Mouse (Mus musculus) ES-E14 (cell line): ENCODE results near the gene Epb41l5. TPM values are rescaled to one million over a fixed set of nuclear protein-coding genes. Genes with fewer than 3 reads are reported as not detected.

Source experiments
- DNase-seq: peaks from one replicate; pipeline ENCODE4 v3.0.0-alpha.2; 2013; ENCODE audit warnings: low read depth, low spot score
- H3K27ac ChIP-seq: 2 replicates; pipeline ENCODE4 v1.5.1; 2012; ENCODE audit warnings: low read depth, mild to moderate bottlenecking, low read length, moderate library complexity, mixed read lengths; ENCODE audit not compliant: poor library complexity, insufficient read depth, severe bottlenecking
- H3K36me3 ChIP-seq: 2 replicates; pipeline ENCODE4 v1.6.1; 2012; ENCODE audit warnings: mild to moderate bottlenecking, low read length, moderate library complexity, mixed read lengths; ENCODE audit not compliant: control insufficient read depth, poor library complexity, insufficient read depth, severe bottlenecking
- H3K4me1 ChIP-seq, 2 experiments: fragments of 150-350 bp in 1 of 2; sonication (generic) in 1 of 2; 2 replicates each; pipeline ENCODE4 v1.6.1; 2012; ENCODE audit warnings: low read length in 2 of 2, mild to moderate bottlenecking in 1 of 2, mixed read lengths in 1 of 2; ENCODE audit not compliant: control insufficient read depth in 2 of 2, insufficient read depth in 2 of 2, poor library complexity in 1 of 2
- H3K4me3 ChIP-seq, 2 experiments: fragments of 150-350 bp in 1 of 2; sonication (generic) in 1 of 2; 2 replicates each; pipeline ENCODE4 v1.5.1; 2012; ENCODE audit warnings: low read length in 2 of 2, low read depth in 1 of 2, mild to moderate bottlenecking in 1 of 2, mixed read lengths in 1 of 2; ENCODE audit not compliant: insufficient read depth in 1 of 2, poor library complexity in 1 of 2, severe bottlenecking in 1 of 2
- H3K9ac ChIP-seq: 2 replicates; pipeline ENCODE4 v1.6.1; 2012; ENCODE audit warnings: low read depth, mild to moderate bottlenecking, low read length, mixed read lengths; ENCODE audit not compliant: poor library complexity, insufficient read depth, severe bottlenecking
- H3K9me3 ChIP-seq: fragments of 150-350 bp; sonication (generic); 2 replicates; pipeline ENCODE4 v1.6.1; 2012; ENCODE audit warnings: low read depth, mild to moderate bottlenecking, low read length; ENCODE audit not compliant: control insufficient read depth, insufficient read depth
- CHD2 ChIP-seq: IDR thresholded peaks from 2 replicates; pipeline ENCODE4 v1.6.1; 2014; ENCODE audit warnings: mild to moderate bottlenecking, low read depth, low read length, inconsistent platforms
- HCFC1 ChIP-seq: IDR thresholded peaks from 2 replicates; pipeline ENCODE4 v1.6.1; 2012; ENCODE audit warnings: low read length, inconsistent platforms, borderline replicate concordance; ENCODE audit not compliant: insufficient read depth
- MAFK ChIP-seq: IDR thresholded peaks from 2 replicates; pipeline ENCODE4 v1.6.1; 2014; ENCODE audit warnings: mild to moderate bottlenecking, low read depth, low read length, inconsistent platforms; ENCODE audit not compliant: insufficient read depth
- ZC3H11A ChIP-seq: IDR thresholded peaks from 2 replicates; pipeline ENCODE4 v1.6.1; 2012; ENCODE audit warnings: low read depth, mild to moderate bottlenecking, inconsistent platforms, low read length, borderline replicate concordance
- ZNF384 ChIP-seq: IDR thresholded peaks from 2 replicates; pipeline ENCODE4 v1.6.1; 2012; ENCODE audit warnings: low read depth, low read length, inconsistent platforms
- in situ Hi-C, 2 experiments: fragments of 600-800 bp; cut with MboI; formaldehyde crosslinking; loops; one replicate each; pipeline ENCODE4 v1.15.1; 2025; ENCODE audit warnings: low sequenced_read_pairs in 2 of 2, inconsistent platforms in 1 of 2; ENCODE audit not compliant: unreplicated experiment in 2 of 2
- total RNA-seq: library from RNA; depleted of rRNA; stranded (reverse); fragments of 300-350 nt; gene quantifications from 2 replicates; pipeline ENCODE4 v1.2.3, GENCODE M21; 2012

The Epb41l5 gene
- total RNA-seq, 1 experiment: 13.4 TPM

DNA sequence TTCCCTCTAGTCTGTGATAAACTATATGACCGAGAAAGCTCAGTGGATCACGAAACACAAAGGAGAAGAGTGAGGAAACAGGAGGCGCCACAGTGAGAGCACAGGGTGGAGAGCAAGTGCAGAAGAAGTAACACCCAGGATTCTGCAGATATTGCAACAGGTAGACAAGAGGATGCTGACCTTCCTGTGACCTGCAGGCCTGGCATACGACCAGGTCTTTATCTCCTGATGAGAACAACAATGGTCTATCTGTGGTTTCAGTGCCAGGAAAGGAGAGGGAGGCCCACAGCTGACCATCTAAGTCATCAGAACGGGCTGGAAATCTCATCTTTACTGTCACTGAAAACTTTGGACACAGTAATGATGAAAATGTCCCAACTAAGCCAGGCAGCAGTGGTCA, 93.1 kb downstream of the Epb41l5 start:
- TF ChIP-seq HCFC1 (no peak), ZNF384 (no peak), ZC3H11A (no peak), CHD2 (no peak), MAFK (no peak)
- H3K4me3 ChIP-seq: no peak overlapping the region
- no peak overlapping the region for H3K27ac ChIP-seq
- DNase-seq: no peak
- in situ Hi-C loops: no loop called here
- 0 out of 2 replicates have a peak, but pooled peaks cover 2% of the 10 kb centered on the region for H3K36me3 ChIP-seq
- H3K9ac ChIP-seq: no peak overlapping the region
- H3K9me3 ChIP-seq: no peaks in the 10 kb centered on the region
- H3K4me1 ChIP-seq: no peaks in the 10 kb centered on the region

DNA sequence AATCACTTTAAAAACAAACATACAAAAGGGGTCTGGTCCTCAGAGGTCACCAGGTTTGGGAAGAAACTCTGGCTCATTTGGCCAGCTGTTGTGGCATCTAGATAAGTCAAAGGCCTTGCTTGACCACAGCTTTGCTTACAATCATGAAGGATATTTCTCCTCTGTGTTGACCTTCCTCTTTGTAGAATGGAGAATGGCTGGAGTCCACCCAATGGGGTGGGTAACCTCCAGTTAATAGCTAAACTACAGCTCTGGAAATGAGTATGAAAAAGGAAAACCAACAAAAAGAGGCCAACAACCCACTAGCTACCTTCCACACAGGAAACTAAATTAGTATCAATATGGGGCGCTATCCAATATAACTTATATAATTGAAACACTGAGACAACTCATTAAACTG, 97.1 kb downstream of the Epb41l5 start:
- H3K36me3 ChIP-seq: peaks cover 11% of the 10 kb centered on the region; the same call in 1 of the 2 replicates
- H3K9me3 ChIP-seq: no peaks in the 10 kb centered on the region
- H3K4me3 ChIP-seq: no peak overlapping the region
- no peak overlapping the region for H3K9ac ChIP-seq
- H3K4me1 ChIP-seq: no peaks in the 10 kb centered on the region
- no peak overlapping the region for H3K27ac ChIP-seq
- in situ Hi-C loops: no loop called here
- no peak for DNase-seq
- no peak for TF ChIP-seq HCFC1
- no peak for TF ChIP-seq MAFK
- no peak for TF ChIP-seq ZNF384
- no peak for TF ChIP-seq ZC3H11A
- TF ChIP-seq CHD2: no peak

DNA sequence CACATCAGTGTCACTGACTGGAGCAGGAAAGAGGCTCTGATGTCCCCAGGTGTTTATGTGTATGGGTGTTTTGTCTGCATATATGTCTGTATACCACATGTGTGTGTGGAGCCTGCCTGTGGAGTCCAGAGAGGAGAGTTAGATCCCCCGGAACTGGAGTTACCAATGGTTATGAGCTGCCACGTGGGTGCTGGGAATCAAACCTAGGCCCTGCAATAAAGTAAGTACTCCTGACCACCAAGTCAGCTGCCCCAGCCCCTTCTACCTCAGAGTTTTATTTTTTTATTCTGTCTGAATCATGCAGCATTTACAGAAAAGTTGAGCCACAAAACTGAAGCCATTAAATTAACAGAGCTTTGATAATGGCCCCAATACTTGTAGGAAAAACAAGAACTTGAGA, 98.7 kb downstream of the Epb41l5 start:
- Histone ChIP-seq H3K9me3 (no peaks in the 10 kb centered on the region), H3K4me3 (no peak overlapping the region), H3K36me3 (peaks cover 14% of the 10 kb centered on the region; the same call in 1 of the 2 replicates), H3K27ac (no peak overlapping the region), H3K4me1 (no peaks in the 10 kb centered on the region), H3K9ac (no peak overlapping the region)
- TF ChIP-seq CHD2 (no peak), MAFK (no peak), HCFC1 (no peak), ZNF384 (no peak), ZC3H11A (no peak)
- in situ Hi-C loops: no loop called here
- no peak for DNase-seq

DNA sequence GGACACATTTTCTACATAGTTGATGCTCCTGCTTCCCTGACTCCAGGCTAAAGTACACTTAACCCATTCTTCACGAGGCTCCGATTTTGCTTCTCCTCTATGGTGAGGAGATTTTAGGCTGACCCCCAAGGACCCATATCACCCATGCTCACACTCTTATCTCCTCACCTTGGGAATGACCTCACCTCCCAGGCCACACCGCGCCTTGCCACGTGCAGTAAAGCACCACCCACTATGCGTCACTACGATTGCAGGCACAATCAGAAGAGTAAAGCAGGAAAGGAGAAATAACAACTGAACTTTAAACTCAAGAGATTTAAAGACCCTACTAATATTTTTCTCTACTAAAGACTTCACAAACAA, 99.5 kb downstream of the Epb41l5 start:
- no peak overlapping the region for H3K27ac ChIP-seq
- H3K4me3 ChIP-seq: no peak overlapping the region
- H3K9me3 ChIP-seq: no peaks in the 10 kb centered on the region
- in situ Hi-C loops: no loop called here
- TF ChIP-seq HCFC1: no peak
- no peak for TF ChIP-seq MAFK
- TF ChIP-seq CHD2: no peak
- H3K9ac ChIP-seq: no peak overlapping the region; the same call in 1 of the 2 replicates
- peaks cover 12% of the 10 kb centered on the region; the same call in 1 of the 2 replicates for H3K36me3 ChIP-seq
- no peaks in the 10 kb centered on the region for H3K4me1 ChIP-seq
- no peak for DNase-seq

DNA sequence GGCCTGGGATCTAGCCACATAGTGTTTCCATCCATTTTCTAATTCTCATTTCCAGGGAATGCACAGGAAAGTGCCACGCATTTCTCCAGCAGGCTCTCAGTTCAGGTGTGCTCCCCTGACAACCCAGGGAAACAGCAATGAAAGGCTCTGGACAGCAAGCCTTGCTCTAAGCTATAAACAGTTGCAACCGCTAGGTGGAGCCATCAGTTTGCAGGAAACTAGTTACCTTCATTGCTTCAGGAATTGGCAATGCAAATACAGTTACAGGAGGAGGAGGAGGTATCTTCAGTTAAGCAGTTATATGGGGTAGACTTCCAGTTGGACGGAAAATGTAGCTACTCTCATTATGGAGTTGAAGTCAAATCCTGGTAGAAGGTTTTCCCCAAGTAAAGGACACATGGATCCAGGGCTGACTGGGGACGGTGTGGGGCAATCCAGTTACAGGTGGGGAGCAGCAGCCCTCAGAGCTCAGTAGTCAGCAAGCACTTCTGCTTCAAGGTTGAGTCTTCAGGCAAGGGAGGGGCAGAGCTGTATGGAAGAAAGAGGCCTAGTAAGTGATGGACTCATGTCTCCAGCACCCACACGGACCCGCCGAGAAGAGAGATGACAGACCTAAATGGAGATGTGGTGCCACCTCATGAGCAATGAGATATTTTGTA, 100.0 kb downstream of the Epb41l5 start:
- H3K36me3 ChIP-seq: peaks cover 12% of the 10 kb centered on the region; the same call in 1 of the 2 replicates
- in situ Hi-C loops: no loop called here
- H3K9ac ChIP-seq: no peak overlapping the region; the same call in 1 of the 2 replicates
- no peaks in the 10 kb centered on the region for H3K9me3 ChIP-seq
- H3K4me3 ChIP-seq: no peak overlapping the region
- TF ChIP-seq ZNF384 (no peak), MAFK (no peak), CHD2 (no peak), ZC3H11A (peak; percentile 84; the same call in 1 of the 2 replicates), HCFC1 (no peak)
- no peaks in the 10 kb centered on the region for H3K4me1 ChIP-seq
- no peak overlapping the region for H3K27ac ChIP-seq
- DNase-seq: peak; percentile 68
